Mouse (Mus musculus) embryonic facial prominence, embryonic 10.5 days (tissue): ENCODE results near the gene Slc16a10. TPM values are rescaled to one million over a fixed set of nuclear protein-coding genes. Genes with fewer than 3 reads are reported as not detected.

Experiments used
- DNase-seq: peaks from one replicate; pipeline ENCODE4 v3.0.0-alpha.2; 2017; ENCODE audit warnings: low spot score
- H3K27ac ChIP-seq: fragments of 300-500 bp; sonication (generic); replicated peaks from 2 replicates; pipeline ENCODE4 v1.5.1; 2016; ENCODE audit warnings: mild to moderate bottlenecking
- H3K27me3 ChIP-seq: fragments of 300-500 bp; sonication (generic); replicated peaks from 2 replicates; pipeline ENCODE4 v1.6.1; 2016; ENCODE audit warnings: low read depth, mild to moderate bottlenecking; ENCODE audit not compliant: poor library complexity, severe bottlenecking
- H3K36me3 ChIP-seq: fragments of 300-500 bp; sonication (generic); replicated peaks from 2 replicates; pipeline ENCODE4 v1.6.1; 2016; ENCODE audit warnings: mild to moderate bottlenecking, moderate library complexity
- H3K4me1 ChIP-seq: fragments of 300-500 bp; sonication (generic); 2 replicates; pipeline ENCODE4 v1.6.1; 2016
- H3K4me3 ChIP-seq: fragments of 300-500 bp; sonication (generic); 2 replicates; pipeline ENCODE4 v1.5.1; 2016; ENCODE audit warnings: mild to moderate bottlenecking, moderate library complexity
- H3K9me3 ChIP-seq: fragments of 300-500 bp; sonication (generic); 2 replicates; pipeline ENCODE4 v1.6.1; 2016; ENCODE audit warnings: mild to moderate bottlenecking
- WGBS: fragments of 180-500 bp; shearing (Covaris S2); methylation state at CpG from one replicate; pipeline ENCODE4 v1.1.7; 2016; 5-methylcytosine and 5-hydroxymethylcytosine counted together
- polyA plus RNA-seq: library from polyadenylated mRNA; unstranded; fragments of >200 nt; fragmentation: Nextera tagmentation; extraction: Ambion mirVana; gene quantifications from 2 replicates; pipeline ENCODE4 v1.2.1, GENCODE M21; 2016

Slc16a10 gene
- polyA plus RNA-seq, 1 experiment from 2014 or later, result 7.8 TPM

GRCm38 (mm10) chr10:40054455-40054854, 87.6 kb downstream of the Slc16a10 start:
- Histone ChIP-seq H3K4me3 (no peak overlapping the region), H3K4me1 (peaks cover 7% of the 10 kb centered on the region; the same call in 1 of the 2 replicates), H3K27ac (no peak overlapping the region), H3K27me3 (no peaks in the 10 kb centered on the region), H3K9me3 (no peaks in the 10 kb centered on the region), H3K36me3 (no peaks in the 10 kb centered on the region)
- 94% methylated on average over 8 of the region's 8 CpGs for WGBS
- DNase-seq, result no peak

DNA sequence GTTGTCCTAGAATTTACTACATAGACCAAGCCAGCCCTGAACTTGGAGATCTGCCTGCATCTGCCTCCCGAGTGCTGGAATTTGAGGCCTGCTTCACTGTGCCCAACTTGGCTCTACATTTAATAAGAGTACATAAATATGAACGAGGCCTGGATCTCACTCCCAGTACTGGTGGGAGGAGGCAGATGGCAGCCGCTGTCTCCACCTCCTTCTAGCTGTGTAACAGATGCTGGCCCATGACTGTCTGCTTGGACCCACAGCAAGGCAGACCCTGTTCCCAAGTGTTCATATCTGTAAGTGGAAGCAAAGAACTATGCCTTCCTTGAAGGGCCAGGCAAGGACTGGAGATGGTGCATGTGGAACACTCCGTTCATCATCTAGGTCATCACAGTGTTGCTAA, 88.2 kb downstream of the Slc16a10 start:
- no peak for DNase-seq
- Histone ChIP-seq H3K4me3 (no peak overlapping the region), H3K9me3 (no peaks in the 10 kb centered on the region), H3K27ac (no peak overlapping the region), H3K27me3 (no peaks in the 10 kb centered on the region), H3K4me1 (peaks cover 6% of the 10 kb centered on the region; the same call in 1 of the 2 replicates), H3K36me3 (no peaks in the 10 kb centered on the region)
- WGBS, result 90% methylated on average over 4 of the region's 4 CpGs

DNA sequence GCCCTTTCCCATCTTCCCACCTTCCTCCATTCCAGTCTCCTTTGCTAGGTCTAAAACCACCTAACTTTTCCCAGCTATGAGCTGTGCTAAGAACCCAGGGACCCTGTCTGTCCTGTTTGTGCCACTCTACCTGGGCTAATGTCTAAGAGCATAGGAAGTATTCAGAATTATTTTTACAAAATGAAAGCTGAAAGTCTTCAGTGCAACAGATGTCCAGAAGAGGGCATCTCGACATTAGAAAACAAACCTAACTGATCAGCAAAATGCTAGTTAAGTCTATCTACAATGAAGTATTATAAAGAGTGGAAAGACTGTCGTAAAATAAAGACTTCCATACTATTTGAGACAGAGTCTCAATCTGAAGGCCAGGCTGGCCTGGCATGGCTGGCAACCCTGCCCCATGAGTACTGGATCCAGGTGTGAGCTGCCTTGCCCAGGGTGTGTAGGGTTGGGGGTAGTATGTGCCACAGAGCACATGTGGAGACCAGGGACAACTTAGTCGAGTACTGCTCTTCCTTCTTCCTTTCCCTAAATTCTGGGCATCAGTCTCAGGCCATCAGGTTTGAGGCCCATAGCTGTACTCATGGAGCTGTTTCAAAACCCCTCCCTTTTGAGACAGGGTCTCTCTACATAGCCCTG, 88.7 kb downstream of the Slc16a10 start:
- 61% methylated on average over 3 of the region's 3 CpGs for WGBS
- DNase-seq, result no peak
- no peaks in the 10 kb centered on the region for H3K9me3 ChIP-seq
- no peaks in the 10 kb centered on the region for H3K36me3 ChIP-seq
- H3K27me3 ChIP-seq, result no peaks in the 10 kb centered on the region
- H3K27ac ChIP-seq, result no peak overlapping the region
- peaks cover under 1% of the 10 kb centered on the region; the same call in 1 of the 2 replicates for H3K4me1 ChIP-seq
- H3K4me3 ChIP-seq, result no peak overlapping the region

DNA sequence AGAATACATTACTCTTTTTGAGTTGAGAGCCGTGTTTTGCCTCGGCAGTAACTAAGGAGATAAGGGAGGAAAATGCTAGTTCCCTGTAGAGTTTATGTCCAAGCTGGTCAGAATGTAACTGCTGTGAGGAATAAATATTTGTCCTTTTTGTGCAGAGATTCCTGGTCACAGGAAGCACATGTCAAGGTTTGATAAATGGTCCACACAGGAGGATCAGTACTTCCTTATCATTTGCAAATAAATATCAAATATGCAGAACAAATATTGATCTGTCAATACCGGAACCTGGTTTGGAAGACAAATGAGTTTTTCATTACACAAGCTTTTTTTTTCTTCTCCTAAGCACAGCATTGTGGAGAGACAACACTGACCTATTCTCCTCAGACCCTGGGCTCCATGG, 90.1 kb downstream of the Slc16a10 start:
- Histone ChIP-seq H3K27me3 (no peaks in the 10 kb centered on the region), H3K27ac (no peak overlapping the region), H3K4me1 (no peaks in the 10 kb centered on the region), H3K9me3 (no peaks in the 10 kb centered on the region), H3K4me3 (no peak overlapping the region), H3K36me3 (no peaks in the 10 kb centered on the region)
- WGBS, result 90% methylated on average over 3 of the region's 3 CpGs
- no peak for DNase-seq

DNA sequence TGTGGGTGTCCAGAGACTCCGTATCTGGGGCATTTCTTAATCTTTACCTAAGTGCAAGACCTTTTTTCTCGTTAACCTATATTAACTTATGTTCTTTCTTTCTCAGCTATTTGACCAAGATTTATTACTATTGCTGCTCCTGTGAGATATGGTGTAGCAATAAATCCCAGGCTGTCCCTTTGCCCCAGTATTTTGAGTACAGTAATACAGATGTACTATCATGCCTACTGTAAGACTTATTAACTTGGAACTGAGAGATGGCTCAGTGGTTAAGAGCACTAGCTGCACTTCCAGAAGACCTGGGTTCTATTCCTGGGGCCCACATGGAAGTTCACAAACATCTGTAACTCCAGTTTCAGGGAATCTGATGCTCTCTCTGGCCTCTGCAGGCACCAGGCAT, 91.3 kb downstream of the Slc16a10 start:
- Histone ChIP-seq H3K4me3 (no peak overlapping the region), H3K4me1 (no peaks in the 10 kb centered on the region)
- 95% methylated on average over 2 of the region's 2 CpGs for WGBS

GRCm38 (mm10) chr10:40041339-40041738, 100.7 kb downstream of the Slc16a10 start:
- Histone ChIP-seq H3K9me3 (no peaks in the 10 kb centered on the region), H3K4me1 (no peaks in the 10 kb centered on the region), H3K27ac (no peak overlapping the region), H3K4me3 (no peak overlapping the region), H3K27me3 (no peaks in the 10 kb centered on the region), H3K36me3 (no peaks in the 10 kb centered on the region)
- peak; percentile 27 for DNase-seq
- 11% methylated on average over 4 of the region's 4 CpGs for WGBS

More for the DNA sequence above, 91.3 kb downstream of the Slc16a10 start:
- Histone ChIP-seq H3K36me3 (no peaks in the 10 kb centered on the region), H3K9me3 (no peaks in the 10 kb centered on the region), H3K27me3 (no peaks in the 10 kb centered on the region), H3K27ac (no peak overlapping the region)
- no peak for DNase-seq

DNA sequence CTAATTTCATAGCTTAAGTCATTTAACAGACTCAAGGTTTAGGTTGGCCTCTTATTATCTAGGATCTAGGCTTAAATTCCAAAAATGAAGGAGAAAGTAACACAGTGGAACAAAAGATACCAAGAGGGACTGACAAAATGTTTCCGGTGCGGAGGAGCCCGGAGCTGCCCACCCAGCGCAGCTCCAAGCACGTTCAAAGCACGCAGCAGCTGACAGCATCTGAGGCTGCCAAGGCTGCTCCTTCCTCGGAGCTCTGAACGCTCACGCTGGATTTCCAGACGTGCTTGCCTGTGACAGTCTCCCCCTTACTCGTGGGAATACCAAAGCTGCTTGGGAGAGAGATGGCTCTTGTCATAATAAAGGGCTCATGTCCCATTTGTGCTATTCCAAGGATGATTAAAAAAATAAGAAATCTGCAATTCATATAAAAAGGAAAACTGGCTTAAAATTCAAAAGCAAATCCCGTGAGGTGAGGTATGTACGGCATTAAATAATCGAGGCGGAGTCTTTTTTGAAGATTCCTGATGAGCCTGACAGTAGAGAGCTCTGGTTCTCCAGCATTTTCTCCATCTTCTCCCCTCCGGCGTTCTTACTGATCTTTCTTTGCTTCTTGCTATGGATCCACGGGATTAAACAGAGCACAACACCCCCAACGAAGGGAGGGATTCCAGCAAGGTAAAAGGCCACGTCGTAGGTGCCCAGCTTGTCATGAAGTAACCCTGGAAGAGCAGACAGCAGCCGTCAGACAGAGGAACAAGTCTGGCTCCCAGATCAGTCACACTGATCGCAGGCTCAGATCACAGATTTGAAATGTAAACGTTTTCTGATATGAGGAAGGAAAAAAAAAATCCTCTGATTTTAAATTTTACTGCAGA, 105.1 kb downstream of the Slc16a10 start:
- no peak overlapping the region for H3K27ac ChIP-seq
- no peaks in the 10 kb centered on the region for H3K36me3 ChIP-seq
- no peak for DNase-seq
- no peaks in the 10 kb centered on the region for H3K27me3 ChIP-seq
- no peak overlapping the region for H3K4me3 ChIP-seq
- 79% methylated on average over 24 of the region's 24 CpGs for WGBS
- no peaks in the 10 kb centered on the region; the same call in 1 of the 2 replicates for H3K4me1 ChIP-seq
- no peaks in the 10 kb centered on the region for H3K9me3 ChIP-seq

DNA sequence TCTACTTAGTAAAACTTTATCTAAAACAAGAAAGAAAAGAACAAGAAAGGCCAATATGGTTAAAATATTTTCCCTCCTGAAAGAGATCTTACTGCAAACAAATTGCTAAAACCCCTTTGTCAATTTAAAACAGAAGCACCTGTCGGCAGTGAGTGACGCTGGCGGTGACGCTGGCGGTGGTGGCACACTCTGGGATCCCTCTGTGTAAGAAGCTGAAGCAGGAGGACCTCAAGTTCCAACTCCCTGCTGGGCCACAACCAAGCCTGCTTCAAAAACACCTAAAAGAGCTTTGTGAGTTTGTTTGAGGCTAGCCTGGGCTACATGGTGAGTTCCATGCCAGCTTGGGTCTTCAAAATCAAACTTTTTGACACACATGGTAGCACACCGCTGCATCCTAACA, 107.1 kb downstream of the Slc16a10 start:
- Histone ChIP-seq H3K4me1 (no peaks in the 10 kb centered on the region; the same call in 1 of the 2 replicates), H3K9me3 (no peaks in the 10 kb centered on the region), H3K36me3 (no peaks in the 10 kb centered on the region), H3K27ac (no peak overlapping the region), H3K27me3 (peaks cover 5% of the 10 kb centered on the region; the same call in 1 of the 2 replicates), H3K4me3 (no peak overlapping the region)
- DNase-seq, result no peak
- WGBS, result 96% methylated on average over 6 of the region's 6 CpGs

DNA sequence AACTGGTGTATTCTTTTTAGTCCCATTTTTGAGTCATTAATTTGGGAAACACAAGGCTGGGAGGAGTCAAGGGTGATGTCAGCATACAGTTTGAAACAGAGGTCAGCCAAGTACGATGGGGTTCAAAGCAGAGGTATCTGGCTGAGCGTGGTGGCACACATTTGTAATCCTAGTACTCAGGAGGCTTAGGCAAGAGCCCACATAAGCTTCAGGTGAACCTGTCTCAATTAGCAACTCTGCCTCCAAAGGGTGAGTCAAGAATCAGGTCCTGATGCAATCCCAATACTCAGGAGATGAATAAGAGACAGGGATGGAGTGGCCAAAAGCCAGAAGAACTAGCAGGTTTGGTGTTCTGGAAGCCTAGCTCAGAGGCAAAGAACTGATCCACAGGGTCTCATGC, 109.2 kb downstream of the Slc16a10 start:
- no peaks in the 10 kb centered on the region; the same call in 1 of the 2 replicates for H3K4me1 ChIP-seq
- DNase-seq, result no peak
- H3K27ac ChIP-seq, result no peak overlapping the region
- H3K36me3 ChIP-seq, result no peaks in the 10 kb centered on the region
- H3K9me3 ChIP-seq, result no peaks in the 10 kb centered on the region
- 82% methylated on average over 2 of the region's 2 CpGs for WGBS
- peaks cover 5% of the 10 kb centered on the region; the same call in 1 of the 2 replicates for H3K27me3 ChIP-seq
- no peak overlapping the region for H3K4me3 ChIP-seq

- H3K4me1 ChIP-seq, result no peaks in the 10 kb centered on the region; the same call in 1 of the 2 replicates
- H3K27ac ChIP-seq, result no peak overlapping the region
- peaks cover 7% of the 10 kb centered on the region for H3K9me3 ChIP-seq
- no peaks in the 10 kb centered on the region for H3K36me3 ChIP-seq
- DNase-seq, result no peak
- WGBS, result 91% methylated on average over 6 of the region's 6 CpGs
- peaks cover 9% of the 10 kb centered on the region; the same call in 1 of the 2 replicates for H3K27me3 ChIP-seq
- no peak overlapping the region for H3K4me3 ChIP-seq
These were observed 111.3 kb downstream of the Slc16a10 start for GRCm38 (mm10) chr10:40030716-40031115.

- H3K4me3 ChIP-seq, result no peak overlapping the region
- no peak for DNase-seq
- H3K4me1 ChIP-seq, result peaks cover 11% of the 10 kb centered on the region
- H3K27me3 ChIP-seq, result peaks cover 10% of the 10 kb centered on the region; the same call in 1 of the 2 replicates
- 85% methylated on average over 2 of the region's 2 CpGs for WGBS
- no peak overlapping the region for H3K27ac ChIP-seq
- peaks cover 7% of the 10 kb centered on the region for H3K9me3 ChIP-seq
- no peaks in the 10 kb centered on the region for H3K36me3 ChIP-seq
These were observed 112.4 kb downstream of the Slc16a10 start for GRCm38 (mm10) chr10:40029610-40030009.

DNA sequence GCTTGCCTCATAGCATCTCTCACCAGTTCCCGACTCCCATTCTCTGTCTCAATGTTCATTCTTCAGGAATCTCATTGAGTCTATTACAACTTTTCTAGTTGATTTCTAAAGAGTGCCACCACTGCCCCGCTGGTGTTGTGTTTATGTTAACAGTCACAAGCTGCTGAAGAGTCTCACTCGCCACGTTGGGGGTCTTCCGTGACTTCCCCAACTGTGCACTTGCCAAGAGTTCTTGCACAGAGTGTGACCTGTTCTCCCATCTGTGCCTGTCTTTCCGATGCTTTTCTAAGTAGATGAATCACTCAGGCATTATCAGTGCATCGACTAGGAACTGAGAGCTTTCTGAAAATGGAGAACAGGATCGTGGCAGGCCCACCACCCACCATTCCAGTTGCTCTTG, 114.0 kb downstream of the Slc16a10 start:
- no peak overlapping the region for H3K4me3 ChIP-seq
- WGBS, result 86% methylated on average over 8 of the region's 8 CpGs
- DNase-seq, result no peak

GRCm38 (mm10) chr10:40026546-40026945, 115.5 kb downstream of the Slc16a10 start:
- no peak overlapping the region for H3K27ac ChIP-seq
- no peak for DNase-seq
- no peaks in the 10 kb centered on the region for H3K36me3 ChIP-seq
- 95% methylated on average over 5 of the region's 5 CpGs for WGBS
- H3K9me3 ChIP-seq, result peaks cover 7% of the 10 kb centered on the region
- H3K27me3 ChIP-seq, result peaks cover 38% of the 10 kb centered on the region
- H3K4me3 ChIP-seq, result no peak overlapping the region
- H3K4me1 ChIP-seq, result peaks cover 16% of the 10 kb centered on the region

More for the DNA sequence above, 114.0 kb downstream of the Slc16a10 start:
- Histone ChIP-seq H3K27me3 (peaks cover 25% of the 10 kb centered on the region), H3K9me3 (peaks cover 7% of the 10 kb centered on the region), H3K36me3 (no peaks in the 10 kb centered on the region), H3K27ac (no peak overlapping the region), H3K4me1 (peaks cover 16% of the 10 kb centered on the region)
